Mouse (Mus musculus) liver, embryonic 14.5 days (tissue): ENCODE results near the gene Tbc1d9. TPM values are rescaled to one million over a fixed set of nuclear protein-coding genes. Genes with fewer than 3 reads are reported as not detected.

Experiments used
- ATAC-seq: fragments of 200-750 bp; cut with Nextera tagmentation; 2 replicates; pipeline ENCODE4 v1.8.0; 2017; ENCODE audit warnings: moderate number of reproducible peaks, mild to moderate bottlenecking, moderate library complexity; ENCODE audit not compliant: insufficient read depth
- DNase-seq, 3 experiments: peaks; one replicate each; pipeline ENCODE4 v3.0.0-alpha.2; 2012 to 2013; ENCODE audit warnings: low read depth in 3 of 3, low spot score in 3 of 3
- H3K27ac ChIP-seq: fragments of 300-500 bp; sonication (generic); 2 replicates; pipeline ENCODE4 v1.5.1; 2014; ENCODE audit warnings: moderate library complexity, mild to moderate bottlenecking, control low read depth, inconsistent platforms
- H3K27me3 ChIP-seq: fragments of 300-500 bp; sonication (generic); 2 replicates; pipeline ENCODE4 v1.6.1; 2014; ENCODE audit warnings: mild to moderate bottlenecking, low read length, moderate library complexity; ENCODE audit not compliant: control insufficient read depth, insufficient read depth
- H3K36me3 ChIP-seq: fragments of 300-500 bp; sonication (generic); replicated peaks from 2 replicates; pipeline ENCODE4 v1.6.1; 2014; ENCODE audit warnings: low read depth; ENCODE audit not compliant: control insufficient read depth, insufficient read depth
- H3K4me1 ChIP-seq, 2 experiments: fragments of 200-500 bp in 1 of 2; fragments of 300-500 bp in 1 of 2; sonication (generic) in 1 of 2; replicated peaks; 2 replicates each; pipeline ENCODE4 v1.6.1; 2012 to 2014; ENCODE audit warnings: antibody characterized with exemption in 1 of 2, inconsistent platforms in 1 of 2, low read length in 1 of 2; ENCODE audit not compliant: control insufficient read depth in 2 of 2, insufficient read depth in 2 of 2
- H3K4me2 ChIP-seq: fragments of 300-500 bp; sonication (generic); 2 replicates; pipeline ENCODE4 v1.6.1; 2014; ENCODE audit warnings: low read depth, mild to moderate bottlenecking, control low read depth, moderate library complexity
- H3K4me3 ChIP-seq, 2 experiments: fragments of 200-500 bp in 1 of 2; fragments of 300-500 bp in 1 of 2; sonication (generic) in 1 of 2; 2 replicates each; pipeline ENCODE4 v1.5.1; 2012 to 2014; ENCODE audit warnings: low read depth in 2 of 2, low read length in 2 of 2, mild to moderate bottlenecking in 2 of 2, control low read depth in 1 of 2, inconsistent platforms in 1 of 2, moderate library complexity in 1 of 2; ENCODE audit not compliant: insufficient read depth in 1 of 2
- H3K9ac ChIP-seq: fragments of 300-500 bp; sonication (generic); replicated peaks from 2 replicates; pipeline ENCODE4 v1.6.1; 2014; ENCODE audit warnings: mild to moderate bottlenecking, control low read depth, moderate library complexity
- H3K9me3 ChIP-seq: fragments of 300-500 bp; sonication (generic); 2 replicates; pipeline ENCODE4 v1.6.1; 2016; ENCODE audit warnings: low read length, mixed read lengths; ENCODE audit not compliant: control insufficient read depth
- CTCF ChIP-seq: IDR thresholded peaks from 2 replicates; pipeline ENCODE4 v1.5.1; 2016; ENCODE audit warnings: antibody characterized with exemption, low read depth, control low read depth
- EP300 ChIP-seq: IDR thresholded peaks from 2 replicates; pipeline ENCODE4 v1.6.1; 2016; ENCODE audit warnings: antibody characterized with exemption, low read depth
- WGBS: fragments of 180-500 bp; shearing (Covaris S2); extraction: QIAGEN DNeasy Blood & Tissue Kit; methylation state at CpG from one replicate; pipeline ENCODE4 v1.1.7; 2014; ENCODE audit not compliant: insufficient replicate concordance; 5-methylcytosine and 5-hydroxymethylcytosine counted together
- polyA plus RNA-seq, 2 experiments: library from polyadenylated mRNA; depleted of rRNA in 1 of 2; stranded (reverse) in 1 of 2; unstranded in 1 of 2; fragments of >200 nt; fragmentation: Nextera tagmentation in 1 of 2; extraction: Ambion mirVana in 1 of 2; gene quantifications; 2 replicates each; pipeline versions ENCODE4 v1.2.1 to v1.2.3; 2012 to 2014

Tbc1d9 gene
- polyA plus RNA-seq, 2 experiments, result 0.43 to 1.1 TPM

DNA sequence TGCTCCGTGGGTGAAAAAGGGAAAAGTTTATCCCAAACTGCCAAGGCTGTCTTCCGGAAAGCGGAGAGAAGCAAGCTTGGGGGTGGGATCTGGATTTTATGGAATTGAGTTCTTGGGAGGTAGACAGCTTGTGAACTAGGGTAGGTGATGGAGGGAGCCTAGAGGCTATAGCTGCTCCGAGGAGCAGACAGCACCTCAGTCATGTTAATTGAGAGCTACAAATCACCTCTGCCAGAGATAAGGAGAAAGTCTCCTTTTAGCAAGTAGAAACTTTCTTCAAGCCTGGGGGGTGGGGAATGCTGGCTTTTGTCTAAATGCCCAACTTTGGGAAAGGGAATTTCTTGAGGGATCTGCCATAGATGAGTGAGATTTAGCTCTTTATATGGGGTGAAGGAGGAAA lies 10.0 kb upstream of the Tbc1d9 start:
- no peak overlapping the region for H3K27ac ChIP-seq
- H3K4me2 ChIP-seq, result no peak overlapping the region
- TF ChIP-seq CTCF (no peak), EP300 (no peak)
- no peaks in the 10 kb centered on the region for H3K36me3 ChIP-seq
- no peaks in the 10 kb centered on the region for H3K27me3 ChIP-seq
- 31% methylated on average over 4 of the region's 4 CpGs for WGBS
- H3K4me1 ChIP-seq, result peaks cover 0 to 3% of the 10 kb centered on the region in 2 experiments; a peak in 1 of 4 replicates
- no peak overlapping the region for H3K4me3 ChIP-seq
- no peak overlapping the region for H3K9ac ChIP-seq
- H3K9me3 ChIP-seq, result no peaks in the 10 kb centered on the region
- DNase-seq (no peak), ATAC-seq (no peak)

DNA sequence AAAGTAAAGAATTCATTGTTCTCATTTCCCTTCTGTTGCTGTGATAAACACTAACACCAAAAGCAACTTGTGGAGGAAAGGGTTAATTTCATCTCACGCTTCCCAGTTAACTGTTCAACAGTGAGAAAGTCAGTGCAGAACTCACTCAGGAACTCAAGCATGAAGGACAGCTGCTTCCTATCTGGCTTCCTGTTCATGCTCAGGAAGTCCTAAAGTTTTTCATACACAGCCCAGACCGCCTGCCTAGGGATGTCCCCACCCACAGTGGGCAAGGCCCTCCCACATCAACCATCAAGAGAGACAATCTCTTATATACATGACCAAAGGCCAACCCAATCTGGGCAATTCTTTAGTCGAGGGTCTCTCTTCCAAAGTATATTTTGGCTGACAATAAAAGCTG lies 6.2 kb upstream of the Tbc1d9 start:
- H3K4me3 ChIP-seq, result no peak overlapping the region
- DNase-seq, result no peak
- H3K9ac ChIP-seq, result no peak overlapping the region
- 18% methylated on average over 3 of the region's 3 CpGs for WGBS
- no peak for ATAC-seq
- H3K27me3 ChIP-seq, result no peaks in the 10 kb centered on the region; the same call in 1 of the 2 replicates
- H3K36me3 ChIP-seq, result no peaks in the 10 kb centered on the region
- no peak for TF ChIP-seq EP300
- TF ChIP-seq CTCF, result no peak
- no peaks in the 10 kb centered on the region for H3K4me1 ChIP-seq
- H3K4me2 ChIP-seq, result no peak overlapping the region
- no peaks in the 10 kb centered on the region for H3K9me3 ChIP-seq
- no peak overlapping the region for H3K27ac ChIP-seq

DNA sequence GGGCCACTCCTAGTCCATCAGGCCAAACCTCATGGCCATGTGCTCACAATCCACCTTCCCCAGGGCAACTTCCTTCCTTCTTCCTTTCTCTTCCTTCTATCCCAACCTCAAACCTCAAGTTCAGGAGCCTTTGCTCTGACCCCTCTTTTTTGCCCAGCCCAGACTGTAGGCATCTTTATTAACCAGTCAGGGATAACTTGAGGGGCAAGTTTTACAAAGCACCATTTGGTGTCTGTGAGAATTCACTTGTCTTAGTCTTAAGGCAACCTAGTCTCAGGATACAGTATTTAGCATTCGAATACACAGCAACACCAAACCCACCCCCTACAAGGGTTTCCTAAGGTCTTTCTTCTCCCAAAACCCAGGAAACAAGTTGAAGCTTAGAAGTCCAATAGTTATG lies 5.5 kb upstream of the Tbc1d9 start:
- no peak for DNase-seq
- Histone ChIP-seq H3K4me2 (no peak overlapping the region), H3K36me3 (no peaks in the 10 kb centered on the region), H3K27me3 (peaks cover 1% of the 10 kb centered on the region), H3K27ac (no peak overlapping the region), H3K4me1 (no peaks in the 10 kb centered on the region), H3K9me3 (no peaks in the 10 kb centered on the region), H3K4me3 (no peak overlapping the region), H3K9ac (no peak overlapping the region)
- ATAC-seq, result no peak
- 51% methylated on average over 1 of the region's 1 CpGs for WGBS
- TF ChIP-seq EP300 (no peak), CTCF (no peak)

DNA sequence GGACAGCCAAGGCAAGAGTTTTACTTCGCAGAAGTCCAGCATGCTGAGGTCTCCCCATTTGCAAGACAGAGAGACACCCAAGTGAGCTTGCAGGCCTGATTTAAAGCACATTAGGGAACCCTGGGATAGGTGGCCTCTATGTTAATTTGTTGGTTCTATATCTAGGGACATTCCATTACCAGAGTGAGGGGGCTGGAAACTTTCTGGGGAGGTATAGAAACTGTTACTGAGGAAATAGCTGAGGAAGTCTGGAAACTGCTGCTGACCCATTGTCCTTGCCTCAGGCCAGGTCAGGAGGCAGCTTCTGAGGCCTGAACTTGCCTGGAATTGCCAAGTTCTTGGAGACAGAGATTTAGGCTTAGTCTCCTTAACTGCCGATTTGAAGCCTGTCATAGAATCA lies 4.5 kb upstream of the Tbc1d9 start:
- Histone ChIP-seq H3K4me2 (no peak overlapping the region), H3K27ac (no peak overlapping the region), H3K9me3 (no peaks in the 10 kb centered on the region), H3K36me3 (no peaks in the 10 kb centered on the region), H3K4me1 (no peaks in the 10 kb centered on the region), H3K27me3 (peaks cover 11% of the 10 kb centered on the region), H3K9ac (no peak overlapping the region), H3K4me3 (no peak overlapping the region)
- WGBS, result 56% methylated on average over 2 of the region's 2 CpGs
- DNase-seq (no peak), ATAC-seq (no peak)
- TF ChIP-seq EP300 (no peak), CTCF (no peak)

DNA sequence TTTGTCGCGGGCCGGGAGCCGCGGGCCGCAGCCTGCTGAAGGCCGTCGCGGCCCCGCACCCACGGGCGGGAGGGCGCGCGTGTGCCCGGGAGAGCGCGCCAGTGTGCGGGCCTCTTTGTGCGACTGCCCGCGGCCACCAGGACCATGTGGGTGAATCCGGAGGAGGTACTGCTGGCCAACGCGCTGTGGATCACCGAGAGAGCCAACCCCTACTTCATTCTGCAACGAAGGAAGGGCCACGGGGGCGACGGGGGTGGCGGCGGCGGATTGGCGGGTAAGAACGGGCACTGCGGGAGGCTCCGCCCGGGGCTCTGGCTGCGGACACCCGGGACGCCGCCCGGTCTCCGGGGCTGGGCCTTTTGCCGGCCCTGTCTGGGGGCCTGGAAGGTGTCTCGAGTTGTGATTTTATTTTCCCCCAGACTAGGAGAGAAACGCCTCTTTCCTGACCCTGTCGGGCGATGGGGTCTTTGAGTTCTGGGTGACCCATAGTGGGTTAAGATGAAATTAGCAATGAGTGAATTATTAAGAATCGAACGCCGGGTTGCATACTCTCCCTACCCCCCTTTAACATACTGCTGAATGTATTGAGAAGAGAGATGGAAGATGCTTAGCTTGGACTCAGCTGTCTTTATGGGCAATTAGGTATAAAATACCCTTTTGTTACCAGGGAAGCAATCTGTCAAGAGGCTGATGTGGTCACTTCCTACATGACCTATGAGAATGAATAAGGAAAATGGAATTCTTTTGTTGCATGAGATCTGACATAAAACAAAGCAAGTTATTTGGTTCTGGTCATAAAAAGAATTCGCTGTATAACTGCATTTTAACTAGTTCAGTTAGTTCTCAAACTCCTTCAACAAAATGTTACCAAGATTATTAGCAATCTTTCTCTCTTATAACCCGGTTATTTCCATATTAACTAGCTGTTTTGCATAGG lies 1.0 kb downstream of the Tbc1d9 start, which contains the start of gene Gm10645:
Gm10645 (minus strand) TSS at position 240 of the 937 bp plus-strand sequence.
- Histone ChIP-seq H3K9me3 (no peaks in the 10 kb centered on the region), H3K36me3 (no peaks in the 10 kb centered on the region), H3K27me3 (peaks cover 30% of the 10 kb centered on the region), H3K27ac (no peak within 1 kb of the TSS), H3K4me1 (no peaks in the 10 kb centered on the region), H3K9ac (peak within 1 kb of the TSS; percentile 42), H3K4me3 (peak within 1 kb of the TSS; percentile 43 to 60), H3K4me2 (peak within 1 kb of the TSS; percentile 68)
- 4% methylated on average over 51 of the region's 54 CpGs for WGBS
- TF ChIP-seq EP300 (no peak), CTCF (no peak)
- peak; percentile 56; the same call in 1 of the 2 replicates for ATAC-seq
- DNase-seq, result no peak
